Mouse (Mus musculus) midbrain, embryonic 10.5 days (tissue): ENCODE measurements at regions not wholly inside any gene's neighbourhood (a gene's known extent, or its start where the extent isn't known, plus 50 kb on each side); places are given as distances from the start of the nearest gene placed in this dataset.
A peak's percentile ranks its signal among the peaks of the same experiment; 100 is the strongest.
"Not testable (repeated sequence)": the region's sequence is repeated elsewhere in the genome, so short reads cannot be mapped to it uniquely, and the experiment has no call there.

Experiments
- DNase-seq: peaks from one replicate; pipeline ENCODE4 v3.0.0-alpha.2; 2017; ENCODE audit warnings: low spot score
- H3K27ac ChIP-seq: fragments of 300-500 bp; sonication (generic); replicated peaks from 2 replicates; pipeline ENCODE4 v1.5.1; 2016; ENCODE audit warnings: mild to moderate bottlenecking
- H3K27me3 ChIP-seq: fragments of 300-500 bp; sonication (generic); 2 replicates; pipeline ENCODE4 v1.6.1; 2016; ENCODE audit warnings: low read depth, mild to moderate bottlenecking; ENCODE audit not compliant: poor library complexity, severe bottlenecking
- H3K36me3 ChIP-seq: fragments of 300-500 bp; sonication (generic); 2 replicates; pipeline ENCODE4 v1.6.1; 2016; ENCODE audit warnings: mild to moderate bottlenecking, moderate library complexity
- H3K4me1 ChIP-seq: fragments of 300-500 bp; sonication (generic); 2 replicates; pipeline ENCODE4 v1.6.1; 2016
- H3K4me3 ChIP-seq: fragments of 300-500 bp; sonication (generic); 2 replicates; pipeline ENCODE4 v1.5.1; 2016; ENCODE audit warnings: mild to moderate bottlenecking, moderate library complexity
- H3K9me3 ChIP-seq: fragments of 300-500 bp; sonication (generic); replicated peaks from 2 replicates; pipeline ENCODE4 v1.6.1; 2016; ENCODE audit warnings: mild to moderate bottlenecking
- WGBS: fragments of 180-500 bp; shearing (Covaris S2); methylation state at CpG from one replicate; pipeline ENCODE4 v1.1.7; 2016; 5-methylcytosine and 5-hydroxymethylcytosine counted together

- H3K27me3 ChIP-seq: no peaks in the 10 kb centered on the region
- 66% methylated on average over 15 of the region's 15 CpGs for WGBS
- H3K27ac ChIP-seq: peak overlapping the region; percentile 46
- H3K9me3 ChIP-seq: no peaks in the 10 kb centered on the region
- no peak overlapping the region for H3K4me3 ChIP-seq
- DNase-seq: peak; percentile 12
- peaks cover 11% of the 10 kb centered on the region for H3K4me1 ChIP-seq
- H3K36me3 ChIP-seq: no peaks in the 10 kb centered on the region
Observed at GRCm38 (mm10) chr6:61042667-61043523, 118.1 kb downstream of the Mmrn1 start.

DNA sequence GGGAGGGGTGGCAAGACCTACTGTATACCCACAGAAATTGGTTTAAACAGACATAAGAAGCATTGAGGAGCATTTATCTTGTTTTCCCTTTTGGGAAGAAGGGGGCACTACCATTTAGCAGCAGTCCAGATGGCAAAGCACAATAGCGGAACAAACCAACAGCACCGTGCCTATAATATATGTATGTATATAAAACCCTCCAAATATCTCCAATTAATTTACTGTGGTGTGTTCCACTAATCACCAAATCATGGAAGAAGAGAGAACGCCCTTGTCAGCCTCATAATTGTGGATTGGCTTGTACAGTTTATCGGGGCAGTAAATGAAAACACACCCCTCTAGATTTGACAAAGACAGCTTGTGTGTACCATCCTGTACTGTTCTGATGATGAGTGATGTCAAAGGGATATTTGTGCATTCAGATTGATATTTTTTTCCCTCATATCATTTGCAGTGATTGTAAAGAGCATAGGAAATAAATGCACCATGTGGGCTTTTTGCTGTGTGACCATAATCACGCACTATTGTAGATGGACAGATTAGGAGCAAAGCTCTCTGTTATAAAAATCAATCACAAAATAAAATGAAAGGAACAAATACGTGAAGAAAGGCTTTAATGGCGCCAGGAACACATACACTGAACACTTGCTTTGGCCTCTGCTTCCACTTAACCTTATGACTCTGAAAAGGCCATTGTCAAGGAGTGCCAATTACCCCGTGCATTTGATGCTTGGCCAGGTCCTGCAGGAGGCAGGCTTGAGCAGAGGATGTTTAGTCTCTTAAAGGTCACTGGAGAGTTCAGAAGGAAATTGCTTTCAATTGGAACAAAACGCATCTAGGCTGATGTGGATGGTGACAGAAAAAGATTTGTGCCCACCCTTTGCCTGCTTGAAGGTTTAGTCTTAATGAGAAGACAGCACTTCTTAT is 119.0 kb downstream of the Mmrn1 start:
- H3K27ac ChIP-seq: peak overlapping the region; percentile 46; the same call in 1 of the 2 replicates
- no peaks in the 10 kb centered on the region for H3K9me3 ChIP-seq
- 80% methylated on average over 9 of the region's 9 CpGs for WGBS

GRCm38 (mm10) chr6:61047667-61048066 is 122.9 kb downstream of the Mmrn1 start:
- H3K27ac ChIP-seq, H3K36me3 ChIP-seq, DNase-seq, H3K4me1 ChIP-seq, H3K27me3 ChIP-seq, H3K4me3 ChIP-seq, H3K9me3 ChIP-seq: not testable (repeated sequence)
- 85% methylated on average over 6 of the region's 6 CpGs for WGBS

More for the DNA sequence above, 119.0 kb downstream of the Mmrn1 start:
- H3K27me3 ChIP-seq: no peaks in the 10 kb centered on the region
- no peaks in the 10 kb centered on the region for H3K36me3 ChIP-seq
- no peak overlapping the region for H3K4me3 ChIP-seq
- H3K4me1 ChIP-seq: peaks cover 11% of the 10 kb centered on the region
- no peak for DNase-seq

- DNase-seq: no peak
- 52% methylated on average over 4 of the region's 4 CpGs for WGBS
Observed at GRCm38 (mm10) chr6:61063129-61063528, 117.0 kb upstream of the Ccser1 start.

GRCm38 (mm10) chr6:61065769-61066168 is 114.4 kb upstream of the Ccser1 start:
- H3K4me1 ChIP-seq: peaks cover 46% of the 10 kb centered on the region
- H3K36me3 ChIP-seq: no peaks in the 10 kb centered on the region
- no peak overlapping the region for H3K27ac ChIP-seq
- H3K9me3 ChIP-seq: no peaks in the 10 kb centered on the region
- no peak overlapping the region for H3K4me3 ChIP-seq
- no peak for DNase-seq
- H3K27me3 ChIP-seq: no peaks in the 10 kb centered on the region

More at GRCm38 (mm10) chr6:61063129-61063528, 117.0 kb upstream of the Ccser1 start:
- Histone ChIP-seq H3K27me3 (no peaks in the 10 kb centered on the region), H3K4me3 (no peak overlapping the region), H3K36me3 (no peaks in the 10 kb centered on the region), H3K9me3 (no peaks in the 10 kb centered on the region), H3K27ac (no peak overlapping the region), H3K4me1 (peaks cover 38% of the 10 kb centered on the region)

DNA sequence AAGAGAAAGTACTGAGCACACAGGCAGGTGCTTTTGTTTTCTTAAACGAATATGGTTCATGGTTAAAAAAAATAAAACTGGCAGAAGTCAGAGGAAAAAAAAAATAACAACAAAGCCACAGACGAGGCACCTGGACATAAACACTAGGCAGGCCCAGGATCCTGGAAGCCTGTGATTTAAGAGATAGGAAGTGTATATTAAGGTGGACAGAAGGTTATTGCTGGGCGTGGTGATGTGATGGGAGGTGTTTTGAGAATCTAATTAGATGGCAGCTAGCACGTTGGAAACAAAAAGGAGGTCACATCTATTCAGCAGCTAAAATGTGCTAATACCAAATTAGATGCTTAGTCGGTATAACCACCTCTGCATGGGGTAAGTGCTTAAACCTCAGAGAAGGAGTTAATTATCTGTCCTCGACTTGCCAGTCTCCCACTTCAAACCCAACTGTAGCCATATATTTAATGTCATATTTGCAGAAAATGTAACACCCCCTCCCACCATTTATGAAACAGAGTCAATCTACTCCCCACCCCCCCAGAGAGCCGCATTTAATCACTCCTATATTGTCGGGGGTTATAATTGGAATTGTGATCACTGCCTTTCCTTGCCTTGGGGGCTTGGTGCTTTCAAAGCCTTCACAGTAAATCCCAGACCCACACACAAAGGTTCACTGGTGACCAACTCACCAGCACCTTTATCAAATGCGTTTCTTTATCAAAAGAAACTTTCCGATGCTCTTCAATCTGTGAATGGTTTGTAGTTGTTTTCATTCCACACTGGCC is 113.4 kb upstream of the Ccser1 start:
- WGBS: 31% methylated on average over 10 of the region's 10 CpGs
- H3K27ac ChIP-seq: peak overlapping the region; percentile 76
- H3K27me3 ChIP-seq: no peaks in the 10 kb centered on the region
- H3K9me3 ChIP-seq: no peaks in the 10 kb centered on the region
- H3K4me3 ChIP-seq: no peak overlapping the region
- no peaks in the 10 kb centered on the region for H3K36me3 ChIP-seq
- DNase-seq: no peak
- H3K4me1 ChIP-seq: peaks cover 46% of the 10 kb centered on the region

- Histone ChIP-seq H3K36me3 (no peaks in the 10 kb centered on the region), H3K27ac (peak overlapping the region; percentile 76), H3K27me3 (no peaks in the 10 kb centered on the region), H3K4me3 (peak overlapping the region; percentile 23; the same call in 1 of the 2 replicates), H3K4me1 (peaks cover 46% of the 10 kb centered on the region), H3K9me3 (no peaks in the 10 kb centered on the region)
- WGBS: 15% methylated on average over 10 of the region's 10 CpGs
- peak; percentile 39 for DNase-seq
Observed at GRCm38 (mm10) chr6:61067355-61068116, 112.6 kb upstream of the Ccser1 start.

DNA sequence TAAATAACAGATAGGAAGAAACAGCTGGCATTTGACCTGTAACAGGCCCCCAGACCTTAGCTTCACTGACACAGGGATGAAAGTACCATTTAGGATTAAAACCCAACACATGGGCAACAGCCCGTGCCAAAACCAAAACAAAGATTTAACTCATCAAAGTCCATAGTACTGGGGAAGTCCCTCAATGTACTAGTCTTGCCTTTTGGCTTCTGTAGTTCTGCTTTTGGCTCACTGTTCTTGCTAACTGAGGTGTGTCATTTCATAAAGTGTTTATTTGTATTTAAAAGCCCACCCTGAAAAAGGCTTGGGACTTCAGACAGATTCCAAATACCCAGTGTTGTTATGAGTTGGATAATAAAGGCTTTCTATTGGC is 112.0 kb upstream of the Ccser1 start:
- Histone ChIP-seq H3K27ac (peak overlapping the region; percentile 76), H3K4me3 (0 out of 2 replicates have a peak overlapping the region, but pooled peaks have one; percentile 23), H3K4me1 (peaks cover 46% of the 10 kb centered on the region), H3K27me3 (no peaks in the 10 kb centered on the region), H3K36me3 (no peaks in the 10 kb centered on the region), H3K9me3 (no peaks in the 10 kb centered on the region)
- no peak for DNase-seq
- WGBS: 3% methylated on average over 1 of the region's 1 CpGs

DNA sequence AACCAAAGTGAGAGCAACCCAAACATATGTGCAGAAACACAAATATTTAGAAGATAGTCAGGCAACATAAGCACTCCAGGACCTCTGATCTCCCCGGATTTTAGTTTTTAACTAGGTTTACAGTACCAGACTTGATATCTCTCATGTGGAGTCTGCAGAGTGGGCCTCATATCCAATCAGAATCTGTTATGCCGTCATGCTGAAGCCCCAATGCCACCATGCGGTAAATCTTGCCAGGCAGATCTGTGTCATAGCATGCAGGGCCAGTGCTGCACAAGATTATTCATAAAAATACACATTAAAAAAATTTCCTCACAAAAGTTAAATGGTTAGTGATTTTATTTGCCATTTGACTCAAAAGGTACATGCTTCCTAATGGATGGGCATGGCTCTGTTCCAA is 106.9 kb upstream of the Ccser1 start:
- Histone ChIP-seq H3K27me3 (no peaks in the 10 kb centered on the region), H3K27ac (no peak overlapping the region), H3K4me1 (peaks cover 7% of the 10 kb centered on the region), H3K4me3 (no peak overlapping the region), H3K36me3 (no peaks in the 10 kb centered on the region), H3K9me3 (no peaks in the 10 kb centered on the region)
- WGBS: 86% methylated on average over 3 of the region's 3 CpGs
- DNase-seq: no peak

DNA sequence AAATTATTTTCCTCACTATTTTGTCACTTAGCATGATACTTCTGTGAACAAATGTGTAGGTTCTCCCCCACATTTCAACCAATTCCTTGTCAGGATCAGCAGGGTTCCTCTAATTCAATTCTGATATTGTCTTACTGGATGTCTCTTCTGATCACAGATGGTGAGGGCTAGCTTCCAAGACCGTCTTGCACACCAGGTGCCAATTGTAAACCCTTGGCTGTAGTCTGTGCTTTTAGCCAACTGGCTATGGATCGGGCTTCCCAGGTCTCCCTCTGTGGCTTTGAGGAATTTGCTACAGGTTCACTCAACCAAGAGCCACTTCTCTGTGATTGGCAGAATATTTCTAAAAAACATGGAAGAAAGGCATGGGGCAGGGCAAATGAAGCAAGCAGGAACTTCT is 106.3 kb upstream of the Ccser1 start:
- H3K27ac ChIP-seq: no peak overlapping the region
- no peak for DNase-seq
- WGBS: 85% methylated on average over 2 of the region's 2 CpGs
- H3K27me3 ChIP-seq: no peaks in the 10 kb centered on the region
- H3K4me1 ChIP-seq: peaks cover 2% of the 10 kb centered on the region; the same call in 1 of the 2 replicates
- H3K36me3 ChIP-seq: no peaks in the 10 kb centered on the region
- no peak overlapping the region for H3K4me3 ChIP-seq
- no peaks in the 10 kb centered on the region for H3K9me3 ChIP-seq

GRCm38 (mm10) chr6:61074700-61075099 is 105.4 kb upstream of the Ccser1 start:
- Histone ChIP-seq H3K9me3 (no peaks in the 10 kb centered on the region), H3K4me3 (no peak overlapping the region), H3K36me3 (no peaks in the 10 kb centered on the region), H3K4me1 (no peaks in the 10 kb centered on the region), H3K27ac (no peak overlapping the region), H3K27me3 (no peaks in the 10 kb centered on the region)
- 88% methylated on average over 3 of the region's 3 CpGs for WGBS
- DNase-seq: no peak

GRCm38 (mm10) chr6:61078559-61078958 is 101.6 kb upstream of the Ccser1 start:
- H3K4me3 ChIP-seq: no peak overlapping the region
- WGBS: 82% methylated on average over 3 of the region's 3 CpGs
- H3K9me3 ChIP-seq: no peaks in the 10 kb centered on the region
- peaks cover 10% of the 10 kb centered on the region for H3K4me1 ChIP-seq
- H3K36me3 ChIP-seq: no peaks in the 10 kb centered on the region
- no peak overlapping the region for H3K27ac ChIP-seq
- H3K27me3 ChIP-seq: no peaks in the 10 kb centered on the region
- DNase-seq: no peak
